Mouse (Mus musculus) testis, postnatal 10 days (tissue): ENCODE results near the gene Zgpat.

Source experiments
- DNase-seq: peaks from one replicate; pipeline ENCODE4 v3.0.0; 2021; ENCODE audit warnings: low spot score

Gene Zgpat

GRCm38 (mm10) chr2:181364860-181365596 is at the start of gene Zgpat, which contains the start of gene Arfrp1:
Gene Zgpat, plus strand, starts transcription at chr2:181364928.
Gene Arfrp1, minus strand, starts transcription at chr2:181365404.
- DNase-seq: peak; percentile 89

GRCm38 (mm10) chr2:181319248-181320102 is 45.3 kb upstream of the Zgpat start, which contains the start of gene Rtel1:
Gene Rtel1, plus strand, starts transcription at chr2:181319739.
- DNase-seq: peak; percentile 86

- no peak for DNase-seq
Observed at GRCm38 (mm10) chr2:181320103-181320499, 44.6 kb upstream of the Zgpat start.

- DNase-seq: no peak
Observed at GRCm38 (mm10) chr2:181322136-181322535, 42.6 kb upstream of the Zgpat start.

- no peak for DNase-seq
Observed at GRCm38 (mm10) chr2:181326098-181326497, 38.6 kb upstream of the Zgpat start.

- no peak for DNase-seq
Observed at GRCm38 (mm10) chr2:181332542-181332941, 32.2 kb upstream of the Zgpat start.

GRCm38 (mm10) chr2:181334023-181334422 is 30.7 kb upstream of the Zgpat start:
- peak; percentile 78 for DNase-seq

- no peak for DNase-seq
Observed at GRCm38 (mm10) chr2:181340426-181340825, 24.3 kb upstream of the Zgpat start.

- DNase-seq: peak; percentile 54
Observed at GRCm38 (mm10) chr2:181342766-181343165, 22.0 kb upstream of the Zgpat start.

- no peak for DNase-seq
Observed at GRCm38 (mm10) chr2:181356780-181357179, 7.9 kb upstream of the Zgpat start.

GRCm38 (mm10) chr2:181363946-181364345 is 782 bp upstream of the Zgpat start:
- DNase-seq: no peak

- no peak for DNase-seq
Observed at GRCm38 (mm10) chr2:181364487-181364859, 255 bp upstream of the Zgpat start.

- no peak for DNase-seq
Observed at GRCm38 (mm10) chr2:181365655-181366075, 937 bp downstream of the Zgpat start.

- no peak for DNase-seq
Observed at GRCm38 (mm10) chr2:181370001-181370400, 5.3 kb downstream of the Zgpat start.

GRCm38 (mm10) chr2:181375787-181376186 is 11.1 kb downstream of the Zgpat start:
- DNase-seq: no peak

GRCm38 (mm10) chr2:181377230-181377629 is 12.5 kb downstream of the Zgpat start:
- no peak for DNase-seq

- no peak for DNase-seq
Observed at GRCm38 (mm10) chr2:181378701-181379100, 14.0 kb downstream of the Zgpat start.

GRCm38 (mm10) chr2:181379778-181380177 is 15.1 kb downstream of the Zgpat start, which contains the start of gene Lime1:
Gene Lime1, plus strand, starts transcription at chr2:181380078.
- no peak for DNase-seq

- DNase-seq: no peak
Observed at GRCm38 (mm10) chr2:181380251-181380650, 15.5 kb downstream of the Zgpat start.

GRCm38 (mm10) chr2:181381107-181381506 is 16.4 kb downstream of the Zgpat start:
- DNase-seq: no peak

GRCm38 (mm10) chr2:181381631-181382306 is 17.0 kb downstream of the Zgpat start:
- DNase-seq: no peak

GRCm38 (mm10) chr2:181384463-181384862 is 19.7 kb downstream of the Zgpat start:
- DNase-seq: no peak
